Mouse (Mus musculus) stomach, postnatal 0 days (tissue): ENCODE data around the gene Cd300c2.

Experiments
- CTCF ChIP-seq: IDR thresholded peaks from 2 replicates; pipeline ENCODE4 v1.5.1; 2016; ENCODE audit warnings: antibody characterized with exemption, low read depth, mild to moderate bottlenecking, moderate library complexity
- EP300 ChIP-seq: optimal IDR thresholded peaks from 2 replicates; pipeline ENCODE3; 2016; ENCODE audit warnings: antibody characterized with exemption

DNA sequence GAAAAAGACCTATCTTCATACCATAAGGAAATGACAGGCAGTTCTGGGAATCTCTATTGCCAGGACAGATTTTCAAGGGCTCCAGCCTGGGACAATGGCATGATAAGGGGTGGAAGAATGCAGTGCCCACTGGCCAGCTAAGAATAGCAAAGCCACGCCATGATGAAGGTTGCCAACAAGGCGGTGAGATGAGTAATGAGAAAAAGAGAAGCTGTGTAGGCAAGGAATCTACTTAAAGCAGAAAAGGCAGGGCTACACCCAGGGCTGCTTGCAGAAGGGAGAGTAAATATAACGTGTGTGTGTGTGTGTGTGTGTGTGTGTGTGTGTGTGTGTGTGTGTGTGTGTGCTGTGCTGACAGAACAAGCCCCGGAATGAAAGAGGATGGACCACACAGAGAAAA is 19.8 kb downstream of the Cd300c2 start:
- no peak for TF ChIP-seq CTCF
- no peak for TF ChIP-seq EP300
